Mouse (Mus musculus): ENCODE data around the gene Dock10. TPM values are rescaled to one million over a fixed set of nuclear protein-coding genes. Genes with fewer than 3 reads are reported as not detected.

Dock10 gene
- polyA plus RNA-seq, 1 experiment from 2014 or later: 1.9 TPM

DNA sequence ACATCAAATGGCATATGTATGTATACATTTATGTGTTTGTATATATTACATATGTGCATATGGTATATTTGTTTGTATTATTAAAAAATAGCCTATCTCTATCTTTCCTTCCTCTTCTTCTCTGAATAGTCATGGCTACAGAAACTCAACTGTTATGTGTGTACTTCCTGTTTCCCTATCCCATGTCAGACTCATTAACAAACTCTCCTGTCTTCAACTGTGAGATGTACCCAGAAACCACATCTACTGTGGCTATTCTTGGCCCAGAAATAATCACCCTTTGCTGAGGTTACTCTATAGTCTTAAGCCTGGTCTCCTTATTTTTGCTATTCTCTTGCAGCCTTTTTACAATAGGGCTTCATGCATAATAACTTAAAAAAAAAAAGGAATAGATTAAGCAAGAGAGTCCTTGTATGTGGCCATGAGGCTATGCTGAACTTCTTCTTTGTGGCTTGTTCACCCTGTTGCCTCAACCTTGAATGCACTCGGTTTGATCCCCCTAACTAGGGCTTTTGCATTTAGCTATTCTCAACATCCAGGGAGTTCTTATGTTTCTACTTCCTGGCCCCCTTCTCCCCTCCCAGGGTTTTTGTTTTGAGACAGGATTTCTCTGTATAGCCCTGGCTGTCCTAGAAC is 306.3 kb downstream of the Dock10 start:
- Histone ChIP-seq H3K36me3 (no peaks in the 10 kb centered on the region), H3K4me3 (no peak overlapping the region), H3K27me3 (ENCODE audit: insufficient read depth, poor library complexity, severe bottlenecking) (no peaks in the 10 kb centered on the region), H3K9me3 (no peaks in the 10 kb centered on the region), H3K4me1 (no peaks in the 10 kb centered on the region), H3K27ac (no peak overlapping the region)
- DNase-seq (ENCODE audit: low spot score): no peak
- 80% methylated on average over 1 of the region's 1 CpGs for WGBS
